Mouse (Mus musculus) retina, postnatal 7 days (tissue): ENCODE data around the gene Tfap2d.
A peak's percentile ranks its signal among the peaks of the same experiment; 100 is the strongest.

Source experiments
- DNase-seq: peaks from one replicate; pipeline ENCODE4 v3.0.0-alpha.2; 2012; ENCODE audit warnings: low read depth, low spot score

Gene Tfap2d

GRCm38 (mm10) chr1:19102631-19103030 is at the start of gene Tfap2d:
Gene Tfap2d, plus strand, starts transcription at chr1:19103022.
- DNase-seq = no peak

- DNase-seq = peak; percentile 13
Measured at GRCm38 (mm10) chr1:19056300-19056699, 46.5 kb upstream of the Tfap2d start.

GRCm38 (mm10) chr1:19056861-19057260 is 46.0 kb upstream of the Tfap2d start:
- DNase-seq = no peak

- no peak for DNase-seq
Measured at GRCm38 (mm10) chr1:19088078-19088477, 14.7 kb upstream of the Tfap2d start.

- DNase-seq = no peak
Measured at GRCm38 (mm10) chr1:19096921-19097320, 5.9 kb upstream of the Tfap2d start.

- no peak for DNase-seq
Measured at GRCm38 (mm10) chr1:19103316-19103715, 494 bp downstream of the Tfap2d start.

GRCm38 (mm10) chr1:19103776-19104142 is 937 bp downstream of the Tfap2d start:
- DNase-seq = no peak

- no peak for DNase-seq
Measured at GRCm38 (mm10) chr1:19104143-19104857, 1.5 kb downstream of the Tfap2d start.

- no peak for DNase-seq
Measured at GRCm38 (mm10) chr1:19106401-19106800, 3.6 kb downstream of the Tfap2d start.

- no peak for DNase-seq
Measured at GRCm38 (mm10) chr1:19106841-19107800, 4.3 kb downstream of the Tfap2d start.

GRCm38 (mm10) chr1:19107801-19108200 is 5.0 kb downstream of the Tfap2d start:
- no peak for DNase-seq

- DNase-seq = no peak
Measured at GRCm38 (mm10) chr1:19109711-19110110, 6.9 kb downstream of the Tfap2d start.

- DNase-seq = no peak
Measured at GRCm38 (mm10) chr1:19110211-19110610, 7.4 kb downstream of the Tfap2d start.

GRCm38 (mm10) chr1:19111020-19111419 is 8.2 kb downstream of the Tfap2d start:
- no peak for DNase-seq

GRCm38 (mm10) chr1:19178742-19179397 is 76.0 kb downstream of the Tfap2d start:
- DNase-seq = peak; percentile 34

- peak; percentile 52 for DNase-seq
Measured at GRCm38 (mm10) chr1:19205649-19206048, 102.8 kb downstream of the Tfap2d start.

- no peak for DNase-seq
Measured at GRCm38 (mm10) chr1:19206194-19206593, 103.4 kb downstream of the Tfap2d start.

- no peak for DNase-seq
Measured at GRCm38 (mm10) chr1:19207611-19208010, 104.8 kb downstream of the Tfap2d start.

- DNase-seq = no peak
Measured at GRCm38 (mm10) chr1:19208641-19209358, 106.0 kb downstream of the Tfap2d start, which contains the start of gene Tfap2b. Gene Tfap2b, plus strand, starts transcription at chr1:19208914.

GRCm38 (mm10) chr1:19209359-19209745 is 106.5 kb downstream of the Tfap2d start:
- DNase-seq = no peak

GRCm38 (mm10) chr1:19209776-19210175 is 107.0 kb downstream of the Tfap2d start:
- no peak for DNase-seq
